Mouse (Mus musculus) MEL (cell line): ENCODE results near the gene Lsm14a. TPM values are rescaled to one million over a fixed set of nuclear protein-coding genes. Genes with fewer than 3 reads are reported as not detected.

ENCODE experiments used
- DNase-seq: peaks from one replicate; pipeline ENCODE4 v3.0.0; 2011; ENCODE audit warnings: low read depth, low spot score
- H3K27ac ChIP-seq: 2 replicates; pipeline ENCODE4 v1.5.1; 2012; ENCODE audit warnings: low read depth, mild to moderate bottlenecking, control low read depth, low read length, moderate library complexity; ENCODE audit not compliant: control insufficient read depth
- H3K27me3 ChIP-seq, 2 experiments: fragments of 150-350 bp in 1 of 2; sonication (generic) in 1 of 2; 2 replicates each; pipeline ENCODE4 v1.6.1; 2012; ENCODE audit warnings: low read length in 2 of 2, mild to moderate bottlenecking in 2 of 2, improper control_type of control experiment in 1 of 2, moderate library complexity in 1 of 2; ENCODE audit not compliant: insufficient read depth in 2 of 2, control insufficient read depth in 1 of 2
- H3K36me3 ChIP-seq, 2 experiments: 2 replicates each; pipeline ENCODE4 v1.6.1; 2012 to 2014; ENCODE audit warnings: low read length in 2 of 2, improper control_type of control experiment in 1 of 2, inconsistent platforms in 1 of 2, mild to moderate bottlenecking in 1 of 2; ENCODE audit not compliant: insufficient read depth in 2 of 2, control insufficient read depth in 1 of 2
- H3K4me1 ChIP-seq, 2 experiments: fragments of 150-350 bp in 1 of 2; sonication (generic) in 1 of 2; 2 replicates each; pipeline ENCODE4 v1.6.1; 2012; ENCODE audit warnings: low read length in 2 of 2, improper control_type of control experiment in 1 of 2, mild to moderate bottlenecking in 1 of 2; ENCODE audit not compliant: insufficient read depth in 2 of 2, control insufficient read depth in 1 of 2
- H3K4me3 ChIP-seq, 2 experiments: fragments of 150-350 bp in 1 of 2; sonication (generic) in 1 of 2; 2 replicates each; pipeline ENCODE4 v1.5.1; 2012; ENCODE audit warnings: low read depth in 2 of 2, low read length in 2 of 2, mild to moderate bottlenecking in 2 of 2, moderate library complexity in 2 of 2, control low read depth in 1 of 2, improper control_type of control experiment in 1 of 2; ENCODE audit not compliant: control insufficient read depth in 1 of 2, insufficient read depth in 1 of 2
- H3K79me2 ChIP-seq: 2 replicates; pipeline ENCODE4 v1.6.1; 2012; ENCODE audit warnings: mild to moderate bottlenecking, low read length, moderate library complexity; ENCODE audit not compliant: control insufficient read depth, poor library complexity, insufficient read depth
- H3K9ac ChIP-seq: 2 replicates; pipeline ENCODE4 v1.6.1; 2012; ENCODE audit warnings: low read depth, mild to moderate bottlenecking, control low read depth, low read length, moderate library complexity; ENCODE audit not compliant: control insufficient read depth, poor library complexity, severe bottlenecking
- H3K9me3 ChIP-seq: fragments of 150-350 bp; sonication (generic); replicated peaks from 2 replicates; pipeline ENCODE4 v1.6.1; 2012; ENCODE audit warnings: mild to moderate bottlenecking, low read length, improper control_type of control experiment, moderate library complexity; ENCODE audit not compliant: insufficient read depth
- CHD1 ChIP-seq: IDR thresholded peaks from 2 replicates; pipeline ENCODE4 v1.6.1; 2012; ENCODE audit warnings: low read depth, mild to moderate bottlenecking, inconsistent platforms, low read length, improper control_type of control experiment
- CHD2 ChIP-seq: IDR thresholded peaks from 2 replicates; pipeline ENCODE4 v1.6.1; 2011; ENCODE audit warnings: low read length, improper control_type of control experiment
- CTCF ChIP-seq, 3 experiments: IDR thresholded peaks in 2 of 3; conservative IDR thresholded peaks in 1 of 3; 2 replicates each; pipeline ENCODE4 v1.5.1; 2011 to 2012; ENCODE audit warnings: low read length in 3 of 3, low read depth in 2 of 3, mild to moderate bottlenecking in 2 of 3, improper control_type of control experiment in 1 of 3, inconsistent platforms in 1 of 3, mixed read lengths in 1 of 3, moderate library complexity in 1 of 3; ENCODE audit not compliant: control insufficient read depth in 1 of 3, insufficient read depth in 1 of 3, poor library complexity in 1 of 3, severe bottlenecking in 1 of 3
- EP300 ChIP-seq, 2 experiments: IDR thresholded peaks; 2 replicates each; pipeline ENCODE4 v1.6.1; 2011; ENCODE audit warnings: improper control_type of control experiment in 2 of 2, low read length in 2 of 2, low read depth in 1 of 2, mild to moderate bottlenecking in 1 of 2
- ETS1 ChIP-seq: IDR thresholded peaks from 2 replicates; pipeline ENCODE4 v1.6.1; 2012; ENCODE audit warnings: low read depth, mild to moderate bottlenecking, inconsistent platforms, low read length, improper control_type of control experiment, moderate library complexity
- HCFC1 ChIP-seq: IDR thresholded peaks from 2 replicates; pipeline ENCODE4 v1.6.1; 2012; ENCODE audit warnings: low read depth, mild to moderate bottlenecking, inconsistent platforms, low read length, improper control_type of control experiment, moderate library complexity
- JUND ChIP-seq: IDR thresholded peaks from 2 replicates; pipeline ENCODE4 v1.6.1; 2011; ENCODE audit warnings: low read depth, mild to moderate bottlenecking, improper control_type of control experiment, low read length
- MAX ChIP-seq: IDR thresholded peaks from 2 replicates; pipeline ENCODE4 v1.6.1; 2011; ENCODE audit warnings: low read length, improper control_type of control experiment
- MEF2A ChIP-seq: IDR thresholded peaks from 2 replicates; pipeline ENCODE4 v1.6.1; 2014; ENCODE audit warnings: low read depth, mild to moderate bottlenecking, inconsistent platforms, low read length, improper control_type of control experiment; ENCODE audit not compliant: poor library complexity, insufficient replicate concordance, severe bottlenecking; ENCODE audit errors: extremely low read depth
- NELFE ChIP-seq: IDR thresholded peaks from 2 replicates; pipeline ENCODE4 v1.6.1; 2011; ENCODE audit warnings: low read depth, low read length, improper control_type of control experiment
- NRF1 ChIP-seq: IDR thresholded peaks from 2 replicates; pipeline ENCODE4 v1.6.1; 2014; ENCODE audit warnings: low read depth, mild to moderate bottlenecking, inconsistent platforms, low read length, improper control_type of control experiment, moderate library complexity; ENCODE audit not compliant: poor library complexity, insufficient read depth, severe bottlenecking
- POLR2AphosphoS2 ChIP-seq: IDR thresholded peaks from 2 replicates; pipeline ENCODE4 v1.6.1; 2011; ENCODE audit warnings: low read length, improper control_type of control experiment
- POLR2AphosphoS5 ChIP-seq: IDR thresholded peaks from 2 replicates; pipeline ENCODE4 v1.6.1; 2012; ENCODE audit warnings: low read depth, borderline replicate concordance, mild to moderate bottlenecking, inconsistent platforms, low read length, moderate library complexity, mixed read lengths
- RCOR1 ChIP-seq: IDR thresholded peaks from 2 replicates; pipeline ENCODE4 v1.6.1; 2012; ENCODE audit warnings: low read depth, mild to moderate bottlenecking, inconsistent platforms, low read length, improper control_type of control experiment
- SIN3A ChIP-seq: IDR thresholded peaks from 2 replicates; pipeline ENCODE4 v1.6.1; 2012; ENCODE audit warnings: low read length, improper control_type of control experiment, inconsistent platforms
- SMC3 ChIP-seq: IDR thresholded peaks from 2 replicates; pipeline ENCODE4 v1.6.1; 2011; ENCODE audit warnings: low read depth, low read length, improper control_type of control experiment
- TAL1 ChIP-seq: IDR thresholded peaks from 2 replicates; pipeline ENCODE4 v1.6.1; 2012; ENCODE audit warnings: mild to moderate bottlenecking, inconsistent platforms, low read length, moderate library complexity, mixed read lengths
- UBTF ChIP-seq: IDR thresholded peaks from 2 replicates; pipeline ENCODE4 v1.6.1; 2012; ENCODE audit warnings: low read depth, mild to moderate bottlenecking, inconsistent platforms, low read length, improper control_type of control experiment, moderate library complexity, borderline replicate concordance; ENCODE audit not compliant: insufficient read depth
- ZC3H11A ChIP-seq: IDR thresholded peaks from 2 replicates; pipeline ENCODE4 v1.6.1; 2012; ENCODE audit warnings: low read depth, mild to moderate bottlenecking, inconsistent platforms, low read length, improper control_type of control experiment
- ZKSCAN1 ChIP-seq: IDR thresholded peaks from 2 replicates; pipeline ENCODE4 v1.6.1; 2012; ENCODE audit warnings: low read depth, mild to moderate bottlenecking, inconsistent platforms, low read length, improper control_type of control experiment, moderate library complexity
- ZMIZ1 ChIP-seq: IDR thresholded peaks from 2 replicates; pipeline ENCODE4 v1.6.1; 2012; ENCODE audit warnings: low read depth, mild to moderate bottlenecking, inconsistent platforms, low read length, improper control_type of control experiment, moderate library complexity
- ZNF384 ChIP-seq: IDR thresholded peaks from 2 replicates; pipeline ENCODE4 v1.6.1; 2012; ENCODE audit warnings: low read depth, mild to moderate bottlenecking, inconsistent platforms, low read length, improper control_type of control experiment
- polyA plus RNA-seq, 2 experiments: library from polyadenylated mRNA; stranded (reverse) in 1 of 2; unstranded in 1 of 2; fragments of >175 nt in 1 of 2; fragments of >200 nt in 1 of 2; gene quantifications; 2 replicates each; pipeline versions ENCODE4 v1.2.1 to v1.2.4; 2012; ENCODE audit warnings: low replicate concordance in 2 of 2, low read depth in 1 of 2; ENCODE audit not compliant: insufficient read length in 2 of 2, insufficient read depth in 1 of 2, missing spikeins in 1 of 2
- total RNA-seq: library from RNA; depleted of rRNA; stranded (reverse); fragments of 300-350 nt; gene quantifications from 2 replicates; pipeline ENCODE4 v1.2.3, GENCODE M21; 2012

Lsm14a gene
- total and polyA plus RNA-seq, 3 experiments = 66.4 to 371 (median 233) TPM

- TF ChIP-seq SIN3A (no peak), UBTF (no peak)
- Histone ChIP-seq H3K79me2 (no peaks in the 10 kb centered on the region), H3K4me1 (no peaks in the 10 kb centered on the region)
These were observed 74.0 kb downstream of the Lsm14a start for GRCm38 (mm10) chr7:34319123-34319522.

GRCm38 (mm10) chr7:34317901-34318476, 75.1 kb downstream of the Lsm14a start:
- DNase-seq = no peak
- no peaks in the 10 kb centered on the region for H3K27me3 ChIP-seq
- H3K9me3 ChIP-seq = no peaks in the 10 kb centered on the region
- H3K27ac ChIP-seq = no peak overlapping the region
- H3K4me1 ChIP-seq = peaks cover 0 to 6% of the 10 kb centered on the region in 2 experiments; a peak in 1 of 4 replicates
- no peak overlapping the region for H3K4me3 ChIP-seq
- H3K36me3 ChIP-seq = peaks cover 0 to 3% of the 10 kb centered on the region in 2 experiments; a peak in 2 of 4 replicates
- H3K79me2 ChIP-seq = peaks cover 1% of the 10 kb centered on the region; the same call in 1 of the 2 replicates
- no peak overlapping the region for H3K9ac ChIP-seq
- TF ChIP-seq POLR2AphosphoS2 = no peak
- no peak for TF ChIP-seq CTCF (IDR thresholded peaks at IDR 0.05 in 2 of 3, conservative IDR thresholded peaks at IDR 0.05 in 1 of 3; ENCODE audit: control insufficient read depth in 1 of 3, insufficient read depth in 1 of 3, low read depth in 2 of 3, low read length in 3 of 3, poor library complexity in 1 of 3, severe bottlenecking in 1 of 3)
- TF ChIP-seq MAX = no peak
- TF ChIP-seq, all 39 proteins: peak for 0

More at GRCm38 (mm10) chr7:34319123-34319522, 74.0 kb downstream of the Lsm14a start:
- no peak overlapping the region for H3K9ac ChIP-seq
- no peak overlapping the region for H3K4me3 ChIP-seq
- no peaks in the 10 kb centered on the region for H3K36me3 ChIP-seq
- no peaks in the 10 kb centered on the region for H3K9me3 ChIP-seq
- no peaks in the 10 kb centered on the region; a peak in 1 of 4 replicates for H3K27me3 ChIP-seq
- H3K27ac ChIP-seq = no peak overlapping the region
- DNase-seq = no peak

- Histone ChIP-seq H3K9ac (peak within 1 kb of the TSS; percentile 72), H3K4me1 (peaks cover 6% of the 10 kb centered on the region in 2 experiments; a peak in 3 of 4 replicates), H3K9me3 (no peaks in the 10 kb centered on the region), H3K27me3 (no peaks in the 10 kb centered on the region), H3K79me2 (peaks cover 3% of the 10 kb centered on the region; the same call in 1 of the 2 replicates), H3K36me3 (peaks cover 0 to 8% of the 10 kb centered on the region in 2 experiments; a peak in 2 of 4 replicates), H3K27ac (peak within 1 kb of the TSS; percentile 21), H3K4me3 (peak within 1 kb of the TSS; percentile 61 to 89)
- DNase-seq = peak; percentile 83
- TF ChIP-seq CTCF (IDR thresholded peaks at IDR 0.05 in 2 of 3, conservative IDR thresholded peaks at IDR 0.05 in 1 of 3; ENCODE audit: control insufficient read depth in 1 of 3, insufficient read depth in 1 of 3, low read depth in 2 of 3, low read length in 3 of 3, poor library complexity in 1 of 3, severe bottlenecking in 1 of 3) (no peak), TAL1 (no peak), SMC3 (no peak), POLR2AphosphoS5 (no peak), MEF2A (no peak), UBTF (no peak), RCOR1 (no peak), EP300 (IDR thresholded peaks at IDR 0.05; ENCODE audit: low read depth in 1 of 2, low read length in 2 of 2) (0 out of 4 replicates have a peak, but pooled peaks of 1 of the 2 experiments have one; percentile 11), SIN3A (peak; percentile 54; the same call in 1 of the 2 replicates), NRF1 (no peak), ETS1 (0 out of 2 replicates have a peak, but pooled peaks have one; percentile 37), JUND (no peak), HCFC1 (peak; percentile 71), NELFE (peak; percentile 65), POLR2AphosphoS2 (0 out of 2 replicates have a peak, but pooled peaks have one; percentile 35), MAX (peak; percentile 70; the same call in 1 of the 2 replicates), ZKSCAN1 (no peak), ZNF384 (no peak), ZC3H11A (no peak), CHD1 (no peak), ZMIZ1 (0 out of 2 replicates have a peak, but pooled peaks have one; percentile 42), CHD2 (no peak)
These were observed 79.7 kb downstream of the Lsm14a start, which contains the start of gene 4931406P16Rik for GRCm38 (mm10) chr7:34313443-34313875. 4931406P16Rik (minus strand) TSS chr7:34313551.
